Mouse (Mus musculus) olfactory bulb, adult 2 months (tissue): Measurements from ENCODE around the gene Spns1.

ENCODE experiments used
- CTCF ChIP-seq: fragments of 200-500 bp; IDR thresholded peaks from 2 replicates; pipeline ENCODE4 v1.5.1; 2012; ENCODE audit warnings: low read depth, mild to moderate bottlenecking, low read length, moderate library complexity; ENCODE audit not compliant: insufficient read depth
- POLR2A ChIP-seq: fragments of 200-500 bp; IDR thresholded peaks from 2 replicates; pipeline ENCODE4 v1.6.1; 2012; ENCODE audit warnings: mild to moderate bottlenecking, low read depth, low read length, moderate library complexity; ENCODE audit not compliant: insufficient read depth

DNA sequence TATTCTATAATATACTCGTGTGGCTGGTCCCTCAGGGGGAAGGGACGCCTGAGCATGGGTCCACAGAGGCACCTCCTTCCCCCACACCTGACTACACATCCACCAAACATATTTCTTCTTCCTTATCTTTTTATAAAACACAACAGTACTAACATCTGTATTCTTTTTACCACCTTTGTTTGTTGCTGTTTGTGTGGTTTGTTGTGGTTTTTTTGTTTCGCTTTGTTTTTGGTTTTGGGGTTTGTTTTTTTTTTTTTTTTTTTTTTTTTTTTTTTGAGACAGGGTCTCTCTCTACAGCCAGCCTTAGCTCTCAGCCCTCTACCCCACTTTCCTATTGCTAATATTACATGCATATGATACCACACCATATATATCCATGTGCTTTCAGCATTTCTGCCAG is 31.3 kb downstream of the Spns1 start:
- TF ChIP-seq POLR2A (no peak), CTCF (no peak)
